Mouse (Mus musculus): Measurements from ENCODE around the gene Gmip.

DNA sequence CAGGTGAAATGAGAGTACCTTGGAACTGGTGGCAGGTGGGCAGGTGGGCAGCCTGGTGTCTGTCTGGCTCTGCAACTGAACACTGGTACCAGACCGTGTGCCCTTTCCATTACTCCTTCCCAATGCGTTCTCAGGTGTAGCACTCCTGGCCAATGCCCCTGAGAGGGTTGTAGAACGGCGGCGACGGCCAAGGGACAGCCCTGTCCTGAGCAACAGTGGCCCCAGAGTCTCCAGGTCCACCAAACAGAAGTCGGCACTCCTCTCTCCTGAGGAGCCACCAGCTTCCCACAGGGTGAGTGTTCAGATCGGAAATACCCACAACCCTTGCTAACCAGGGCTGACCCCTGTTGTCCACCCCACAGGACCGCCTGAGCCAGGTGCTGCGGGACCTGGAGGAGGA, 3.4 kb upstream of the Gmip start:
- TF ChIP-seq TCF12 (IDR thresholded peaks at IDR 0.05; ENCODE audit: insufficient read depth, poor library complexity, severe bottlenecking), result no peak
- TF ChIP-seq E2F4 (IDR thresholded peaks at IDR 0.05; ENCODE audit: insufficient read depth), result no peak
- TF ChIP-seq MYOG (IDR thresholded peaks at IDR 0.05; ENCODE audit: control insufficient read depth in 1 of 3, insufficient read depth in 1 of 3, insufficient read length in 2 of 3, low read depth in 2 of 3), result no peak
- no peak for TF ChIP-seq POLR2A (IDR thresholded peaks at IDR 0.05; ENCODE audit: insufficient read length, low read depth)
- no peak for TF ChIP-seq USF1 (IDR thresholded peaks at IDR 0.05; ENCODE audit: low read depth)
- no peak for TF ChIP-seq SRF (IDR thresholded peaks at IDR 0.05; ENCODE audit: control insufficient read depth, insufficient read length, low read depth)
- TF ChIP-seq POLR2AphosphoS2 (IDR thresholded peaks at IDR 0.05; ENCODE audit: insufficient read length, low read depth), result no peak
- no peak for TF ChIP-seq MAX (IDR thresholded peaks at IDR 0.05; ENCODE audit: low read depth)
- no peak for TF ChIP-seq CEBPB (IDR thresholded peaks at IDR 0.05; ENCODE audit: insufficient read depth, poor library complexity, severe bottlenecking)
- no peak for TF ChIP-seq MYOD1 (IDR thresholded peaks at IDR 0.05; ENCODE audit: control insufficient read depth in 1 of 3, insufficient read length in 2 of 3, low read depth in 2 of 3)
- no peak for TF ChIP-seq TCF3 (IDR thresholded peaks at IDR 0.05; ENCODE audit: insufficient read length, low read depth)
